Mouse (Mus musculus): ENCODE measurements around the gene Erbin. TPM values are rescaled to one million over a fixed set of nuclear protein-coding genes. Genes with fewer than 3 reads are reported as not detected.

The Erbin gene
- polyA plus RNA-seq (2017; shearing (Covaris generic)), result 10 to 100 TPM; 94.6 to 97.2 TPM

DNA sequence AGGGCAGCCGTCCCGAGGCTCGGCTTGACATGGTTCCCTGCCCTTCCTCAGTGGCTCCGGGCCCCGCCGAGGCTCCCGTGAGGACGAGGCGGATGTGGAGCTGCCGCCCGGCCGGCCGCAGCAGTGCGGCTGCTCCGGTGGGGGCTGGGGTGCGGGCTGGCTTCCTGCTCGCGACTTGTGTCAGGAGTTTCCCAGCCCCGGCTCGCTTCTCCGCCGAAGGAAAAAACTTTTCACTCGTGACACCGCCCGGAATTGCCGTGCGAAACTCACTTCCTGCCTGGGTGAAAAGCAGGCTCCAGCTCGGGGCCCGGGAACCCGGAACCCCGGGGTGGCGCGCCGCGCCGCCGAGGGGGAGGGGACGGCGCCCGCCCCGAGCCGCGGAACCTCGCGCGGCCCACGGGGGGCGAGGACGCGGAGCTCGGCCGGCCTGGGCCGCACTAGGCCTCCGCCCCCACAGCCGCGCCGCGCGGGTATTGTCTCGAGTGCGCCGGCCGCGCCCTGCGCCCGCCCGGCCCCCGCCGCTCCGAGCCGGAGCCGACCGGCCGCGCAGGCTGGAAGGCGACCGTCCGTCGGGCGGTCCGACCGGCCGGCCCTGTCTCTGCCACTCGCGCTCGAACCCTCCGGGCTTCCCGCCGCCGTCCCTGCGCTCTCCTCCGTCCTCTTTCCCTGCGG lies at the start of gene Erbin:
Gene Erbin, minus strand, starts transcription at position 254 of the 672 bp plus-strand sequence.

DNA sequence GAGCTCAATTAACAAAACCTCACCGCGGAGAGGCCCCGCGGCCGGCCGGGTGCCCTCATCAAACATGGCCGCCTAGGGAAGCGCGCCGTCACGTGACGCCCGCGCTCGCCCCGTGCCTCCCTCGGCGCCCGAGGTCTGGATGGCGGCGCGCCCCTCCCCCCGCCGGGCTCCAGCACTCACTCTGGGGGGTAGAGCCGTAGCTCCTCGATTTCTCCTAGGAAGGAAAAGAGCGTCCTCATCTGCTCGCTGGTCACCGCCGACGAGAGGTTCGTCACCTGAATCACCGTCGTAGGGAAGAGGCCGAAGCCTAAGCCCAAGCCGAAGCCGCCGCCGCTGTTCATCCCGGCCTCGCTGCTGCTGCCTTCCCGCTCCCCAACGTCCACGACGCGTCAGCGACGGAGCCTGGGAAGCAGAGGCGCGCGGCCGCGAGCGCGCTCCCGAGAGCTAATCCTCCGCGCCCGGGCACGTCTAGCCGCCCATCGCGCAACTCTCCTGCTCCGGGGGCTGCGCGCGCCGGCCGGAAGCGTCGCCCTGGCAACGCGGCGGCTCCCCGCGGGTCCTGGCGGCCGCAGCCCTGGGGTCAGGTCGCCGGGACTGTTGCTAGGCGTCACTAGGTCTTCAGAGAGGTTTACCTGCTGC lies 146.1 kb downstream of the Erbin start, which contains the start of gene Srek1:
Gene Srek1, minus strand, starts transcription at position 490 of the 639 bp plus-strand sequence.

Other genes with a start within 250 kb of the Erbin start
- gene Srek1, start 145.9 kb downstream of the Erbin start, polyA plus RNA-seq (2017; shearing (Covaris generic)), result 10 to 100 TPM; 54.7 to 65.7 TPM
- 10 to 100 TPM; 12.3 to 13.8 TPM for gene Nln, start 189.1 kb upstream of the Erbin start, polyA plus RNA-seq (2017; shearing (Covaris generic))
- under 1 TPM; 0.39 to 0.48 TPM for gene Sgtb, start 189.2 kb upstream of the Erbin start, polyA plus RNA-seq (2017; shearing (Covaris generic))

Measured in inflammation-experienced regulatory T-cells (primary cell).